Mouse (Mus musculus) myocyte (in vitro differentiated cells): Measurements from ENCODE around the gene Sptlc2.

Source experiments
- E2F4 ChIP-seq: IDR thresholded peaks from one replicate; pipeline ENCODE4 v1.6.1; 2011; ENCODE audit warnings: mild to moderate bottlenecking, control low read depth, moderate library complexity; ENCODE audit not compliant: insufficient read depth
- MAX ChIP-seq: IDR thresholded peaks from one replicate; pipeline ENCODE4 v1.6.1; 2011; ENCODE audit warnings: low read depth, mild to moderate bottlenecking, control low read depth
- MYOG ChIP-seq, 3 experiments: IDR thresholded peaks; one replicate each; pipeline ENCODE4 v1.6.1; 2011; ENCODE audit warnings: control low read depth in 2 of 3, low read depth in 2 of 3, mild to moderate bottlenecking in 2 of 3; ENCODE audit not compliant: insufficient read length in 2 of 3, control insufficient read depth in 1 of 3, insufficient read depth in 1 of 3
- POLR2A ChIP-seq: IDR thresholded peaks from one replicate; pipeline ENCODE4 v1.6.1; 2011; ENCODE audit warnings: low read depth, mild to moderate bottlenecking, control low read depth, moderate library complexity; ENCODE audit not compliant: insufficient read length
- POLR2AphosphoS2 ChIP-seq: IDR thresholded peaks from one replicate; pipeline ENCODE4 v1.6.1; 2011; ENCODE audit warnings: low read depth, control low read depth; ENCODE audit not compliant: insufficient read length
- TCF12 ChIP-seq: IDR thresholded peaks from one replicate; pipeline ENCODE4 v1.6.1; 2011; ENCODE audit warnings: mild to moderate bottlenecking, control low read depth; ENCODE audit not compliant: poor library complexity, insufficient read depth, severe bottlenecking
- USF1 ChIP-seq: IDR thresholded peaks from one replicate; pipeline ENCODE4 v1.6.1; 2011; ENCODE audit warnings: low read depth, mild to moderate bottlenecking, control low read depth, moderate library complexity

GRCm38 (mm10) chr12:87325452-87325851, 62.7 kb downstream of the Sptlc2 start:
- no peak for TF ChIP-seq E2F4
- no peak for TF ChIP-seq POLR2A
- TF ChIP-seq MYOG (IDR thresholded peaks at IDR 0.05; ENCODE audit: control insufficient read depth in 1 of 3, insufficient read depth in 1 of 3, insufficient read length in 2 of 3, low read depth in 2 of 3) = no peak
- no peak for TF ChIP-seq TCF12
- TF ChIP-seq POLR2AphosphoS2 = no peak
- no peak for TF ChIP-seq MAX
- TF ChIP-seq USF1 = no peak
